Mouse (Mus musculus): ENCODE results near the gene Kbtbd12. TPM values are rescaled to one million over a fixed set of nuclear protein-coding genes. Genes with fewer than 3 reads are reported as not detected.

The Kbtbd12 gene
- total and polyA plus RNA-seq, 2 experiments = 0.29 to 1.7 TPM

- Histone ChIP-seq H3K36me3 (ENCODE audit: control insufficient read depth, insufficient read depth, low read length) (peaks cover 12% of the 10 kb centered on the region), H3K9ac (ENCODE audit: low read depth, low read length) (no peak overlapping the region), H3K79me2 (ENCODE audit: control insufficient read depth, insufficient read depth, low read length) (no peaks in the 10 kb centered on the region), H3K27me3 (ENCODE audit: control insufficient read depth, insufficient read depth, low read length) (no peaks in the 10 kb centered on the region), H3K4me3 (ENCODE audit: insufficient read depth, low read depth, low read length) (peak overlapping the region; percentile 42; the same call in 1 of the 2 replicates), H3K4me1 (ENCODE audit: control insufficient read depth, insufficient read depth, low read length) (no peaks in the 10 kb centered on the region), H3K27ac (replicated peaks; ENCODE audit: insufficient read depth, low read depth, low read length) (no peak overlapping the region)
- no peak for TF ChIP-seq POLR2A (IDR thresholded peaks at IDR 0.05; ENCODE audit: extremely low read depth, insufficient read depth, low read length)
- TF ChIP-seq CTCF (IDR thresholded peaks at IDR 0.05; ENCODE audit: low read depth, low read length) = no peak
- WGBS = 17% methylated on average over 3 of the region's 3 CpGs
- DNase-seq (ENCODE audit: extremely low read depth, low read depth, low spot score) = no peak
Observed at GRCm38 (mm10) chr6:88500405-88500767, 137.4 kb downstream of the Kbtbd12 start.

DNA sequence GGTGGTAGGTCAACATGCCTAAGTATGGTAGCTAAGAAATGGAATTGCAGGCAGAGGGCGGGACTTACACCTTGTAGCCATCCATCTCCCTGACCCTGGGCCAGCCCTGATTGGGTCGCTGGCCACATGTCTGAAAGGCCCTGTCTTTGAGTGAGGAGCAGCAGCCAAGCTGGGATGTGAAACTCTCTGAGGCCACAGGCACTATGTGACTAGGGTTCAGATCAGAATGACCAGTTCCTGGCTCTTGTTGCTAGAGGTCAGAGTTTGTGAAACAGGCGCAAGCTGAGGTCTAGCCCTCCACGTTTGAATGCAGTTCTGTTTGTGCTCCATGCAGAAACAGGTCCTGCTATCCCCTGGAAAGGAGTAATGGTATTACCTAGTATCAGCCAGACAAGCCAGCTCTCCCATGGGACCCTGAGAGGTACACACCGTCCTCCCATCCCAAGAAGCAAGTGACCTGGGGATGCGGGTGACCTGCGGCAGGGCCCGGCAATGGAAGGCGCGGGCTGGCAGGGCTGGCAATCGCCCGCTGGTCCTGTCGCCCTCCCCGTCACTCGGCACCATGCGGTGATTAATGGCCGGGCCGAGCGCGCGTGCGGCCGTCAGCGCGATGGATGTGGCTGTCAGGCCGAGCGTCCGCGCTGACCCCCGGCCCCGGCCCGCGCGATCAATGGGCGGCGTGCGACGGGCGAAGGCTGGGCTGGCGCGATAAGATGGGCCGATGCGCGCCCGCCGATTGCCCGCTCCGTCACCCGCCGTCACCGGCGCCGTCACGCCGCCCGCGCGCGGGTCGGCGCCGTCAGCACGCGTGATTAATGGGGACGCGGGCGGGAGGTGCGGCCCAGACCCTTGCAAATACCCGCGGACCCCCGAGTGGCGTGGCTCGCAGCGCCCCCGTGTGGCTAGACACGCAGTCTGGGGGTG lies 138.0 kb downstream of the Kbtbd12 start:
- peak overlapping the region; percentile 42 for H3K4me3 ChIP-seq (ENCODE audit: insufficient read depth, low read depth, low read length)
- H3K4me1 ChIP-seq (ENCODE audit: control insufficient read depth, insufficient read depth, low read length) = no peaks in the 10 kb centered on the region
- H3K9ac ChIP-seq (ENCODE audit: low read depth, low read length) = peak overlapping the region; percentile 54
- no peaks in the 10 kb centered on the region for H3K79me2 ChIP-seq (ENCODE audit: control insufficient read depth, insufficient read depth, low read length)
- peaks cover 8% of the 10 kb centered on the region; the same call in 1 of the 2 replicates for H3K36me3 ChIP-seq (ENCODE audit: control insufficient read depth, insufficient read depth, low read length)
- H3K27ac ChIP-seq (replicated peaks; ENCODE audit: insufficient read depth, low read depth, low read length) = no peak overlapping the region
- no peak for DNase-seq (ENCODE audit: extremely low read depth, low read depth, low spot score)
- TF ChIP-seq POLR2A (IDR thresholded peaks at IDR 0.05; ENCODE audit: extremely low read depth, insufficient read depth, low read length) = no peak
- TF ChIP-seq CTCF (IDR thresholded peaks at IDR 0.05; ENCODE audit: low read depth, low read length) = peak; percentile 77
- H3K27me3 ChIP-seq (ENCODE audit: control insufficient read depth, insufficient read depth, low read length) = no peaks in the 10 kb centered on the region
- WGBS = 7% methylated on average over 76 of the region's 76 CpGs

Other genes with a start within 250 kb of the Kbtbd12 start
- 23.7 and 27.3 TPM in 2 replicates for gene Eefsec, start 191.4 kb downstream of the Kbtbd12 start, total RNA-seq (2014; rRNA removed)
- gene Eefsec, start 191.4 kb downstream of the Kbtbd12 start, polyA plus RNA-seq (2012; rRNA removed) = 39.2 and 42.8 TPM in 2 replicates
- gene Ruvbl1, start 172.5 kb downstream of the Kbtbd12 start, total RNA-seq (2014; rRNA removed) = 17.5 and 21.1 TPM in 2 replicates
- 13.9 and 14.0 TPM in 2 replicates for gene Ruvbl1, start 172.5 kb downstream of the Kbtbd12 start, polyA plus RNA-seq (2012; rRNA removed)
- gene Sec61a1, start 119.0 kb downstream of the Kbtbd12 start, total RNA-seq (2014; rRNA removed) = 145 and 183 TPM in 2 replicates
- 255 and 340 TPM in 2 replicates for gene Sec61a1, start 119.0 kb downstream of the Kbtbd12 start, polyA plus RNA-seq (2012; rRNA removed)
- gene Mgll, start 86.5 kb upstream of the Kbtbd12 start, total RNA-seq (2014; rRNA removed) = 56.2 and 81.3 TPM in 2 replicates
- 156 and 158 TPM in 2 replicates for gene Mgll, start 86.5 kb upstream of the Kbtbd12 start, polyA plus RNA-seq (2012; rRNA removed)
- gene Abtb1, start 204.0 kb upstream of the Kbtbd12 start, total RNA-seq (2014; rRNA removed) = 28.2 and 28.3 TPM in 2 replicates
- gene Abtb1, start 204.0 kb upstream of the Kbtbd12 start, polyA plus RNA-seq (2012; rRNA removed) = 54.7 and 60.0 TPM in 2 replicates
- 0.46 and 0.60 TPM in 2 replicates for gene Podxl2, start 237.1 kb upstream of the Kbtbd12 start, total RNA-seq (2014; rRNA removed)
- 0.89 and 2.0 TPM in 2 replicates for gene Podxl2, start 237.1 kb upstream of the Kbtbd12 start, polyA plus RNA-seq (2012; rRNA removed)

All from liver, adult 2 months (tissue).